Mouse (Mus musculus) intestine, embryonic 15.5 days (tissue): Measurements from ENCODE around the gene Acp4. TPM values are rescaled to one million over a fixed set of nuclear protein-coding genes. Genes with fewer than 3 reads are reported as not detected.
"Not testable (repeated sequence)": the region's sequence is repeated elsewhere in the genome, so short reads cannot be mapped to it uniquely, and the experiment has no call there.

Experiments
- ATAC-seq: fragments of 200-750 bp; cut with Nextera tagmentation; 2 replicates; pipeline ENCODE4 v1.8.0; 2017; ENCODE audit warnings: moderate TSS enrichment, moderate library complexity
- H3K27ac ChIP-seq: fragments of 300-500 bp; sonication (generic); 2 replicates; pipeline ENCODE4 v1.5.1; 2015; ENCODE audit warnings: mild to moderate bottlenecking, inconsistent platforms
- H3K27me3 ChIP-seq: fragments of 300-500 bp; sonication (generic); replicated peaks from 2 replicates; pipeline ENCODE4 v1.6.1; 2015; ENCODE audit warnings: inconsistent platforms
- H3K36me3 ChIP-seq: fragments of 300-500 bp; sonication (generic); 2 replicates; pipeline ENCODE4 v1.6.1; 2015; ENCODE audit warnings: inconsistent platforms
- H3K4me1 ChIP-seq: fragments of 300-500 bp; sonication (generic); replicated peaks from 2 replicates; pipeline ENCODE4 v1.6.1; 2015; ENCODE audit warnings: inconsistent platforms
- H3K4me2 ChIP-seq: fragments of 300-500 bp; sonication (generic); replicated peaks from 2 replicates; pipeline ENCODE4 v1.6.1; 2015; ENCODE audit warnings: mild to moderate bottlenecking, inconsistent platforms
- H3K4me3 ChIP-seq: fragments of 300-500 bp; sonication (generic); replicated peaks from 2 replicates; pipeline ENCODE4 v1.5.1; 2015; ENCODE audit warnings: inconsistent platforms
- H3K9ac ChIP-seq: fragments of 300-500 bp; sonication (generic); 2 replicates; pipeline ENCODE4 v1.6.1; 2015; ENCODE audit warnings: inconsistent platforms
- H3K9me3 ChIP-seq: fragments of 300-500 bp; sonication (generic); 2 replicates; pipeline ENCODE4 v1.6.1; 2016; ENCODE audit warnings: inconsistent platforms
- WGBS: fragments of 180-500 bp; shearing (Covaris S2); methylation state at CpG from one replicate; pipeline ENCODE4 v1.1.7; 2015; 5-methylcytosine and 5-hydroxymethylcytosine counted together
- polyA plus RNA-seq: library from polyadenylated mRNA; unstranded; fragments of >200 nt; fragmentation: Nextera tagmentation; extraction: Ambion mirVana; gene quantifications from 2 replicates; pipeline ENCODE4 v1.2.1, GENCODE M21; 2015

Acp4 gene
- polyA plus RNA-seq, 1 experiment from 2014 or later = not detected

DNA sequence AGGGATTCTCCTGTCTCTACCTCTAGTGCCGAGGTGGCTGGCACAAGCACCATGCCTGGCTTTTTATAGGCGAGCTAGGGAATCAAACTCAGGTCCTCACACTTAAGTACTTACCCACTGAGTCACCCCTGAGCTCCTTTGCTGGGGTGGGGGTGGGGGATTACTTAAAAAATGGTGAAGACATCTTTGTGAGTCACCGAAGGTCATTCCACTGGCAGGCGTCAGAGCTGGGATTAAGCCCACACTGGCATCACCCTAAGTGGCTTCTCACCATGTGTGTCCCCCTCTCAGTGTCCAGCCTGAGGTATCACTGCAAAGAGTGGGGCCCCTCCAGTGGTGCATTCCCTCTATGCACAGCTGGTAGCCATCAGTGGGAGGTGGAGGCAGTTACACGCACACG lies 3.2 kb upstream of the Acp4 start:
- no peak for ATAC-seq
- Histone ChIP-seq H3K9me3 (no peaks in the 10 kb centered on the region), H3K27ac (no peak overlapping the region), H3K9ac (no peak overlapping the region), H3K4me2 (no peak overlapping the region), H3K36me3 (no peaks in the 10 kb centered on the region), H3K27me3 (peaks cover 6% of the 10 kb centered on the region; the same call in 1 of the 2 replicates), H3K4me3 (no peak overlapping the region), H3K4me1 (peaks cover 6% of the 10 kb centered on the region; the same call in 1 of the 2 replicates)
- 66% methylated on average over 6 of the region's 6 CpGs for WGBS

DNA sequence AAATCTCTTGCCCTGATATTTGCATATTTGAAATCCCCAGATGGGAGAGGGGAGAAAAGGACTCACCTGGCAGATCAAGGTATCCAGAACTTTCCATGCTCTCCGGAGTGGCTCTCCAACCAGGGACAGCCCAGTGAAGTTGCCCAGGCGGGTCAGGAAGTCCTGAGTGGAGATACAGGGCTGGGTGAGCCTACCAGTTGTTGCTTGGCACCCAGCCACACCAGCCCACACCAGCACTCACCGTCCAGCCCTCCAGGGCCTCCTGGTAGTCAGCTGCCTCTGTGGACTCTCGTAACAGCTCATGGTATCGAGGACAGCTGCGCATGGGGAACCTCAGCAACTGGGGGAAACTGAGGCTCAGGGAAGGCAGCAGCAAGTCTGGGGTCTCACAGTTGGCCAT lies 2.2 kb downstream of the Acp4 start:
- no peak overlapping the region for H3K4me3 ChIP-seq
- no peak overlapping the region for H3K27ac ChIP-seq
- H3K36me3 ChIP-seq = peaks cover 21% of the 10 kb centered on the region
- no peak overlapping the region for H3K9ac ChIP-seq
- no peaks in the 10 kb centered on the region; the same call in 1 of the 2 replicates for H3K4me1 ChIP-seq
- no peak overlapping the region for H3K4me2 ChIP-seq
- H3K9me3 ChIP-seq = no peaks in the 10 kb centered on the region
- no peaks in the 10 kb centered on the region for H3K27me3 ChIP-seq
- 73% methylated on average over 6 of the region's 6 CpGs for WGBS
- ATAC-seq = no peak

DNA sequence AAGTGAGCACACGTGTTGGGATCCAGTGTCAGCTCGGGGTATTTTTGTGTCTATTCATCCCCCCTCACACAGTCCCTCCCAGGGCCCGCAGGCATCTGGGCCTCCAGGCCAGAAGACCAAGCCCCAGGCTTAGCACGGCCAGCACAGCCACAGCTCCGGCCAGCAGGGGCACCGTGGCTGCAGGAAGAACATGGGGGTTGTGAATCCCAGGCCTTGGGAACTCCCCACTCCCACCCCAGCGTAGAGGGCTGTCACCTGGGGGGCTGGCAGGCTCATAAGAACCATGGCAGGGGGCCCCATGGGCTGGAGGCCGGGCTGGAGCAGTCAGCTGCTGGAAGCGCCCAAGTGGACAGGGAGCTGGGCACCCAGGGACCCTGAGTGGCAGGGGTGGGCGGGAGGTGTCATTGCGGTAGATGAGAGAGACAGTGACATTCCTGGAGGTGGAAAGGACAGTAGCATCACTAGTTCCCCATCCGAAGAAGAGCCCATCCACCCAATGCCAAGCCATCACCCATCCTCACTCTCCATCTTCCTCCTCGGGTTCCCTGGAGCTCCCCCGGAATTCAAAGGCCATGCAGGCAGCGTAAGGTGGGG lies 4.1 kb downstream of the Acp4 start:
- no peak overlapping the region for H3K4me2 ChIP-seq
- no peak overlapping the region for H3K4me3 ChIP-seq
- no peaks in the 10 kb centered on the region for H3K27me3 ChIP-seq
- H3K9ac ChIP-seq = no peak overlapping the region
- H3K27ac ChIP-seq = no peak overlapping the region
- peaks cover 3% of the 10 kb centered on the region for H3K4me1 ChIP-seq
- peak; percentile 12; the same call in 1 of the 2 replicates for ATAC-seq
- H3K9me3 ChIP-seq = no peaks in the 10 kb centered on the region
- peaks cover 33% of the 10 kb centered on the region for H3K36me3 ChIP-seq
- 66% methylated on average over 15 of the region's 15 CpGs for WGBS

DNA sequence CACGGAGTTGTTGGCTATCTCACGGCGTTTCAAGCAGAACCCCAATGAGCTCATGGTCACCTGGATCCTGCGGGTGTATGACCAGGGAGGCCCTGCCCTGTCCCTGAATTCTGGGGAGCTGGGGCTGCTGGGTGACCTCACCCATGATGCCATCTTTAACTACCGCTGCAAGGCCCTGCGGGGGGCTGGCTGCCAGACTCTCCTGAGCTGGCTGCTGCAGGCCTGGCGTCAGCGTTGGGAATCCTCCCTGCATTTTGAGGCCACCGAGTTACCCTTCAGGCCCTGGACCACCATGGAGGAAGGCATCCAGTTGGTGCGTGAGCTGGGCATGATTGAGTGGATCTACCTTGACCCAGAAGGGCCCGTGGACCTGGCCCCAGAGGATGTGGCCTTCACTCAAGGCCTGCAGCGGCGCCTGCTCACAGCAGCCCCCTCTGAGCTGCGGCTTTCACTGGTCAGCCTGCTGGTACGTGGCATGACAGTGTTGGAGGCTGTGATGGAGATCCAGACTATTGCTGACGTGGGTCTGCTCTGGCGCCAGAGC lies 6.4 kb downstream of the Acp4 start:
- H3K36me3 ChIP-seq = peaks cover 33% of the 10 kb centered on the region

DNA sequence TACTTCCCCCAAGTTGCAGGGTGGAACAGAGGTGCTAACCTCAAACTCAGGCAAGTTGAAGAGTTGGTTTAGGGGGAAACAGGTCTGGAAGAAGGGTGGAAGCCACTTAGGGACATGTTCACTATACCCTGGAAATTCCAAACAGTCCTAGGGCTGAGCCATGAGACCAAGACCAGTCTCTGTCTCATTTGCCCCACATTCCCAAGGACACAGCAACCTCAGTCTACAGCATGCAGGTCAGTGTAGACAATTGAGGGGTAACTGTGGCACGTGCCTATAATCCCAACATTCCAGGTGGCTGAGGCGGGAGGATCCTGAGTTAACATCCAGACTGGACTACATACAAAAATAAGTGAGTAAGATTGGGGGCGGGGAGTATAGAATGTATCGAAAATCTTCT lies 7.9 kb downstream of the Acp4 start:
- Histone ChIP-seq H3K36me3 (peaks cover 33% of the 10 kb centered on the region), H3K9ac (no peak overlapping the region; the same call in 1 of the 2 replicates), H3K27ac (no peak overlapping the region), H3K27me3 (no peaks in the 10 kb centered on the region), H3K4me3 (no peak overlapping the region), H3K4me1 (peaks cover 14% of the 10 kb centered on the region), H3K4me2 (no peak overlapping the region), H3K9me3 (no peaks in the 10 kb centered on the region)
- WGBS = 91% methylated on average over 4 of the region's 4 CpGs
- ATAC-seq = no peak

More for the DNA sequence above, 6.4 kb downstream of the Acp4 start:
- H3K4me1 ChIP-seq, H3K4me3 ChIP-seq, H3K9me3 ChIP-seq, H3K27me3 ChIP-seq, H3K9ac ChIP-seq, H3K27ac ChIP-seq, ATAC-seq, H3K4me2 ChIP-seq: not testable (repeated sequence)
- WGBS = 87% methylated on average over 17 of the region's 17 CpGs

DNA sequence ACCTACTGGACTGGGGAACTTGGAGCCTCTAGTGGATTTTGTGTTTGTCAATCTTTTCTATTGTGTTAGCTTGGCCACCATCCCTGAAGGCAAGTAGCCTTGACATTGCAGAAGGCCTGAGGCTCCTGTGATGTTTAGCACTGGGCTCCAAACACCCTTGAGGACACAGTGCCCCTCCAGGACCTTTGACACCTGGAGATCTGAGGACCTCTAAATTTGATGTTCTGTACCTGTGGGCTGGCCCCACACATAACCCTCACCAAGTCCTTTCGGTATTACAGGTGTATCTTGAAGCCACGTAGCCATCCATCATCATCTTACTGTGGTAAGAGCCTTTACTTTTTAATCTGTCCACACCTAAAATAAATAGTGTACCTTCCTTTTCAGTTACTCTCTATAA lies 9.2 kb downstream of the Acp4 start:
- peaks cover 31% of the 10 kb centered on the region for H3K36me3 ChIP-seq
- peak overlapping the region; percentile 70 for H3K4me2 ChIP-seq
- WGBS = 91% methylated on average over 2 of the region's 2 CpGs
- peaks cover 14% of the 10 kb centered on the region for H3K4me1 ChIP-seq
- no peak for ATAC-seq
- H3K9me3 ChIP-seq = no peaks in the 10 kb centered on the region
- no peaks in the 10 kb centered on the region for H3K27me3 ChIP-seq
- no peak overlapping the region for H3K27ac ChIP-seq
- H3K4me3 ChIP-seq = peak overlapping the region; percentile 74
- no peak overlapping the region for H3K9ac ChIP-seq

DNA sequence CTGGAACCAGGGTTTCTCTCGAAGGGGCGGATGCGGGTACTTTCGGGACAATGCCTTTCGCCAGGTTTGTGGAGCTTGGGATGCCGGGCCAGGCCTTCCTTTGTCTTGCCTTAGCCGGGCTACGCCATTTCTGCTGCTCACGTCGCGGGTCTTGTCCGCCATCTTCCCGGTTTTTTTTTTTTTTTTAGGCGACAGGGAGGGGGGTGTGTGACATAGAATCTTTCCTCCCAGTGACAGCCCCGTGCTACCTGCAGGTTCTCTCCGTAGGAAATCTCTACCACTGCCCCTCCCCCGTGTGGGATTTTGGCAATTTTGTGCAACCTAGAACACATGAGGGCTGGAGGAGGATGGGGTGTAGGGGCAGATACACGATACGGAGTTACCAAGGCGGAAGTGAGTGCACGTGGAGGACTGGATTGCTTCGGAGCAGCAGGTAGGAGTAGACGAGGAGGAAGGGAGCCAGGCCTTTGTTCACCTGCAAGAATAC lies 10.2 kb downstream of the Acp4 start:
- 1% methylated on average over 23 of the region's 23 CpGs for whole genome bisulfite sequencing

DNA sequence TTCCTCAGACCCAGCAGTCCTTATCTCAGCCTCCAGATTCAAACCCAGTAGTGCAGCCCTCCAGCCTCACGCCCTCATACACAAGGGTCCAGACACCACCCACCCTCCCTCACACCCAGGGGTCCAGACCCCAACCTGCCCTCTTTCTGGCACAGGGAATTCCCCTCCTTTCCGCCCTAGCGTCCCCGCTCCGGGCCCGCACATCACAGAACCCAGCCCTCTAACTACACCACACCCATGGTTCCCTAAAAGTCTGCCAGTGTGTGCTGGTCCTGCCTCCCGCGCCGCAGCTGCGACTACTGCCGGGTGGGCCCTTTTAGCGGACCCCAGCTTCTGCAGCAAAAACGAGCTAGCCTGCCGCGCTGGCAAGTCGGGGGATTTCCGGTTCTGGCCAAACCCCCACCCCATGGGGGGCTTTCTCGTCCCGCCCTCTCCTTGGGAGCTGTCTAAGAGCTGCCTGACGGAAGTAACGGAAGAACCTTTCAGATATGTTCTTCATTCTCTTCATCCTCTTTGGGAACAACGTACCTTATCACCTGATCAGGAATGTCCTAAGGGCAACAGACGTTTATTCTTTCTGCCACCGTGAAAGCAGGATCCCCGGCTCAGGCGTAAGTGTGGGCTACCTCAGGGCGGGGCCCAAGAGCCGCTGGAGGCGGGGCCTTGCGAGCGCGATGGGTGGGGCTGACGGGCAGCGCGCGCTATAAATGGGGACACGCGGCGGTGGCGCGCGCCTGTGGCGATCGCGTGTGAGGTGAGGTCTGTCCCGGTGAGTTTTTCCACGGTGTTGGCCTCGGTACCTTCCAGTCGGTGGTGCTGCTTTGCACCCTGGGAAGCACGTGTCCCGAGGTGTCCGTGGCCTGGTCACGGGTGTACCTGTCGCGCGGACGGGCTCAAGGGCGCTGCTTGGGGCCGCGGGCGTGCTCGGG lies 10.9 kb downstream of the Acp4 start, which contains the start of the genes 1700028J19Rik and 2410002F23Rik:
TSS of gene 1700028J19Rik (minus strand) at position 641 of the 929 bp plus-strand sequence.
TSS of gene 2410002F23Rik (plus strand) at position 668 of the 929 bp plus-strand sequence.
- peaks cover 21% of the 10 kb centered on the region for H3K36me3 ChIP-seq
- peak within 1 kb of the TSS; percentile 70 for H3K4me2 ChIP-seq
- H3K4me1 ChIP-seq = peaks cover 14% of the 10 kb centered on the region
- H3K27me3 ChIP-seq = no peaks in the 10 kb centered on the region
- H3K9me3 ChIP-seq = no peaks in the 10 kb centered on the region
- peak within 1 kb of the TSS; percentile 90 for H3K27ac ChIP-seq
- H3K4me3 ChIP-seq = peak within 1 kb of the TSS; percentile 74
- H3K9ac ChIP-seq = peak within 1 kb of the TSS; percentile 92
- peak; percentile 92 for ATAC-seq
- under 1% methylated on average over 62 of the region's 62 CpGs for WGBS

More for the DNA sequence above, 10.2 kb downstream of the Acp4 start:
- peak overlapping the region; percentile 70 for H3K4me2 ChIP-seq
- H3K9me3 ChIP-seq = no peaks in the 10 kb centered on the region
- H3K27me3 ChIP-seq = no peaks in the 10 kb centered on the region
- peaks cover 21% of the 10 kb centered on the region for H3K36me3 ChIP-seq
- peak overlapping the region; percentile 92 for H3K9ac ChIP-seq
- peaks cover 14% of the 10 kb centered on the region for H3K4me1 ChIP-seq
- peak overlapping the region; percentile 74 for H3K4me3 ChIP-seq
- peak overlapping the region; percentile 88 for H3K27ac ChIP-seq
- peak; percentile 47 for ATAC-seq

DNA sequence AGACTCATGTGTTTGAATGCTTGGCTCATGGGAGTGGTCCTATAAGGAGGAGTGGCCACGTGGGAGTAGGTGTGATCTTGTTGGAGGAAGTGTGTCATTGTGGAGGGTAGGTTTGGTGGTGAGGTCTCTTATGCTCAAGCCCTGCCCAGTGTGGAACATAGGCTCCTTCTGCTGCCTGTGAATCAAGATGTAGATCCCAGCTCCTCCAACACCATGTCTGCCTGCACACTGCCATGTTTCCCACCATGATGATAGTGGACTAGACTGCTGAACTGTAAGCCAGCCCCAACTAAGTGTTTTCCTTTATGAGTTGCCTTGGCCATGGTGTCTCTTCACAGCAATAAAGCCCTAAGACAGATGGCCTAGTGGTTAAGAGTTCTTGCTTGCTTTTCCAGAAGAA lies 13.1 kb downstream of the Acp4 start:
- H3K4me1 ChIP-seq = peaks cover 11% of the 10 kb centered on the region
- H3K4me3 ChIP-seq = no peak overlapping the region
- H3K27ac ChIP-seq = no peak overlapping the region
- WGBS = 67% methylated on average over 1 of the region's 1 CpGs
- no peaks in the 10 kb centered on the region for H3K9me3 ChIP-seq
- no peak overlapping the region for H3K4me2 ChIP-seq
- H3K27me3 ChIP-seq = no peaks in the 10 kb centered on the region
- ATAC-seq = no peak
- no peak overlapping the region for H3K9ac ChIP-seq
- peaks cover 4% of the 10 kb centered on the region for H3K36me3 ChIP-seq

DNA sequence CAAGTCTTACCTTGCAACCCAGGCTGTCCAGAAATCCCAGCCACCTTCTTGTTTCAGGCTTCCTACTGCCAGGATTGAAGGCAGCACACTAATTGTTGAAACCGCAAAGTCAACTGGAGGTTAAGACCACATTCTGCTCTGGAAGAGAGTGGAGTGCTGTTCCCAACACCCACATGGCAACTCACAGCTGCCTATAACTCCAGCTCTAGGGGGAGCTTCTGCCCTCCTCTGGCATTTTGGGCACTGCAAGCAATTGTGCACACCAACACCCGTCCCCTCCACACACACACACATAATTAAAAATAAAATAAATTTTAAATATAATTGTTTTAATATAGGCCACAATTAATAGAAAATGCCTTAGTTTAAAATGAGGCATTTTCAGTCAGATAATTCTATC lies 16.0 kb downstream of the Acp4 start:
- Histone ChIP-seq H3K4me3 (no peak overlapping the region), H3K9me3 (no peaks in the 10 kb centered on the region), H3K4me2 (no peak overlapping the region), H3K4me1 (peaks cover 6% of the 10 kb centered on the region; the same call in 1 of the 2 replicates), H3K27ac (no peak overlapping the region), H3K9ac (no peak overlapping the region), H3K36me3 (no peaks in the 10 kb centered on the region), H3K27me3 (no peaks in the 10 kb centered on the region)
- ATAC-seq = no peak
- 63% methylated on average over 2 of the region's 2 CpGs for whole genome bisulfite sequencing

DNA sequence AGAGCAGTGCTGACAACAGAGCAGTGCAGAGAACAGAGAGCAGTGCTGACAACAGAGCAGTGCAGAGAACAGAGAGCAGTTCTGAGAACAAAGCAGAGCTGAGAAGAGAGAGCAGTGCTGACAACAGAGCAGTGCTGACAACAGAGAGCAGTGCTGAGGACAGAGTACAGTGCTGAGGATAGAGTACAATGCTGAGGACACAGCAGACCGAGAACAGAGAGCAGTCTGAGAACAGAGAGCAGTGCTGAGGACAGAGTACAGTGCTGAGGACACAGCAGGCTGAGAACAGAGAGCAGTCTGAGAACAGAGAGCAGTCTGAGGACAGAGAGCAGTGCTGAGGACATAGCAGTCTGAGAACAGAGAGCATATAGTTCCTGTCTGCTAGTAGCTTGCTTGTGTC lies 16.5 kb downstream of the Acp4 start:
- H3K27me3 ChIP-seq = no peaks in the 10 kb centered on the region
- 46% methylated on average over 1 of the region's 1 CpGs for WGBS
- no peaks in the 10 kb centered on the region for H3K36me3 ChIP-seq
- peaks cover 6% of the 10 kb centered on the region; the same call in 1 of the 2 replicates for H3K4me1 ChIP-seq
- H3K27ac ChIP-seq = no peak overlapping the region
- ATAC-seq = no peak
- no peak overlapping the region for H3K4me2 ChIP-seq
- H3K9ac ChIP-seq = no peak overlapping the region
- no peaks in the 10 kb centered on the region for H3K9me3 ChIP-seq
- H3K4me3 ChIP-seq = no peak overlapping the region

DNA sequence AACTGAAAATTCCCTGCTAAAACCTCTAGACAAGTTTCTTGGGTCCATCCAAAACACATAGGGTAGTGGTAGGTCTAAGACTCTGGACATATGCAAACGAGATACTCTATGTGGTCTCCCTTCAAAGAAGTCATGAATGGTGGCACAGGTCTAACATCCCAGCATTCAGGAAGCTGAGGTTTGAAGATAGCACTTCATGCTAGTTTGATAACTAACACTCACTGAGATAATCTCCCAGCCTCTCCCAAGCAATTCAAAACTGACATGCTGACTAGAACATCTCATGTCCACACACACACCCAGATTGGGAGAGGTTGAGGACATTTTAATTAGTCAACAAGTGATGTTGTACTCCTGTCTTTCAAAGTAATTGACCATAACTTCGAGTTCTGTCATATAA lies 17.3 kb downstream of the Acp4 start:
- no peak for ATAC-seq
- no peaks in the 10 kb centered on the region for H3K36me3 ChIP-seq
- H3K4me1 ChIP-seq = no peaks in the 10 kb centered on the region
- H3K27me3 ChIP-seq = no peaks in the 10 kb centered on the region
- 55% methylated on average over 2 of the region's 2 CpGs for WGBS
- H3K27ac ChIP-seq = no peak overlapping the region
- no peak overlapping the region for H3K9ac ChIP-seq
- H3K4me2 ChIP-seq = no peak overlapping the region
- H3K9me3 ChIP-seq = no peaks in the 10 kb centered on the region
- H3K4me3 ChIP-seq = no peak overlapping the region
